Mouse (Mus musculus): ENCODE results near the gene Uri1. TPM values are rescaled to one million over a fixed set of nuclear protein-coding genes. Genes with fewer than 3 reads are reported as not detected.

The Uri1 gene
- polyA plus RNA-seq, 1 experiment from 2014 or later, result 23.6 TPM

- 91% methylated on average over 17 of the region's 17 CpGs for WGBS (ENCODE audit: missing documents)
- no peak overlapping the region for H3K27ac ChIP-seq
- H3K4me3 ChIP-seq (ENCODE audit: inconsistent target), result no peak overlapping the region
- no peaks in the 10 kb centered on the region for H3K79me2 ChIP-seq (ENCODE audit: inconsistent target)
- no peaks in the 10 kb centered on the region for H3K36me3 ChIP-seq (ENCODE audit: inconsistent target)
These were observed 101.5 kb downstream of the Uri1 start for GRCm38 (mm10) chr7:37921681-37922430.

- no peak overlapping the region for H3K27ac ChIP-seq
- H3K79me2 ChIP-seq (ENCODE audit: inconsistent target), result no peaks in the 10 kb centered on the region
- H3K36me3 ChIP-seq (ENCODE audit: inconsistent target), result no peaks in the 10 kb centered on the region
- 56% methylated on average over 10 of the region's 10 CpGs for WGBS (ENCODE audit: missing documents)
- no peak overlapping the region for H3K4me3 ChIP-seq (ENCODE audit: inconsistent target)
These were observed 104.4 kb downstream of the Uri1 start for GRCm38 (mm10) chr7:37918926-37919325.

- H3K4me3 ChIP-seq (ENCODE audit: inconsistent target), result no peak overlapping the region
- H3K27ac ChIP-seq, result no peak overlapping the region
- no peaks in the 10 kb centered on the region for H3K36me3 ChIP-seq (ENCODE audit: inconsistent target)
- no peaks in the 10 kb centered on the region for H3K79me2 ChIP-seq (ENCODE audit: inconsistent target)
- 72% methylated on average over 18 of the region's 18 CpGs for WGBS (ENCODE audit: missing documents)
These were observed 106.5 kb downstream of the Uri1 start for GRCm38 (mm10) chr7:37916762-37917439.

GRCm38 (mm10) chr7:37911802-37912122 is 111.6 kb downstream of the Uri1 start:
- no peaks in the 10 kb centered on the region for H3K79me2 ChIP-seq (ENCODE audit: inconsistent target)
- no peaks in the 10 kb centered on the region for H3K36me3 ChIP-seq (ENCODE audit: inconsistent target)
- H3K4me3 ChIP-seq (ENCODE audit: inconsistent target), result no peak overlapping the region
- WGBS (ENCODE audit: missing documents), result 78% methylated on average over 3 of the region's 3 CpGs
- H3K27ac ChIP-seq, result no peak overlapping the region

- H3K79me2 ChIP-seq (ENCODE audit: inconsistent target), result no peaks in the 10 kb centered on the region
- WGBS (ENCODE audit: missing documents), result 69% methylated on average over 3 of the region's 5 CpGs
- no peak overlapping the region for H3K27ac ChIP-seq
- H3K36me3 ChIP-seq (ENCODE audit: inconsistent target), result no peaks in the 10 kb centered on the region
- no peak overlapping the region for H3K4me3 ChIP-seq (ENCODE audit: inconsistent target)
These were observed 112.1 kb downstream of the Uri1 start for GRCm38 (mm10) chr7:37911114-37911801.

- no peaks in the 10 kb centered on the region for H3K36me3 ChIP-seq (ENCODE audit: inconsistent target)
- no peak overlapping the region for H3K27ac ChIP-seq
- H3K4me3 ChIP-seq (ENCODE audit: inconsistent target), result no peak overlapping the region
- WGBS (ENCODE audit: missing documents), result 94% methylated on average over 9 of the region's 9 CpGs
- H3K79me2 ChIP-seq (ENCODE audit: inconsistent target), result no peaks in the 10 kb centered on the region
These were observed 113.2 kb downstream of the Uri1 start for GRCm38 (mm10) chr7:37910161-37910560.

Other genes starting within 250 kb of the Uri1 start
- not detected in 3 replicates for gene Zfp536, start 249.9 kb downstream of the Uri1 start, polyA plus RNA-seq (2018)
- 2.6 to 14.2 TPM (median 5.3 TPM) in 3 replicates for gene Ccne1, start 84.0 kb upstream of the Uri1 start, polyA plus RNA-seq (2018)
- 15.1 to 37.7 TPM (median 17.5 TPM) in 3 replicates for gene 1600014C10Rik, start 159.7 kb upstream of the Uri1 start, polyA plus RNA-seq (2018)
- gene Plekhf1, start 204.5 kb upstream of the Uri1 start, polyA plus RNA-seq (2018), result 0.14 to 0.42 TPM (median 0.19 TPM) in 3 replicates
- gene Pop4, start 247.9 kb upstream of the Uri1 start, polyA plus RNA-seq (2018), result 15.9 to 20.6 TPM (median 17.3 TPM) in 3 replicates